Mouse (Mus musculus) megakaryocyte, embryonic 14.5 days (primary cell): Measurements from ENCODE around the gene Diexf.

Experiments used
- FLI1 ChIP-seq: IDR thresholded peaks from 2 replicates; pipeline ENCODE4 v1.6.1; 2012; ENCODE audit warnings: low read length, inconsistent platforms, mixed read lengths
- GATA1 ChIP-seq: IDR thresholded peaks from 3 replicates; pipeline ENCODE4 v1.6.1; 2012; ENCODE audit warnings: mixed read lengths, low read length, inconsistent platforms, borderline replicate concordance

DNA sequence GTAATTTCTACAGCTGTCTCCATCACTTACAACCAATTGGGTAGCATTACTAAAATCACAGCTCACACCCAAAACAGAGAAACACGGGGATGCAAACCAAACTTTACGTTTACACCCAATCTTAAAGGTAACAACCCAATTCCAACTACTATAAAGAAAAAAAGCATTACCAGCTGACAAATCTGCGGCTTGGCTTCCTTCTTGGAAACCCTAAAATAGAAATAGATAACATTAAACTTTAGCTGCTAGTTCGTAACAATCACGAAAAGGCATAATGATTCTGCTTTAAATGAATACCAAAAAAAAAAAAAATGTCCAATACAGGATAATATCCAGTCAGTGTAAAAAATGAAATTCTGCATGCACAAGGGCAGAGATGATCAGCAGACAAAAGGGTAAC is 751 bp downstream of the Diexf start:
- TF ChIP-seq GATA1 (no peak), FLI1 (no peak)
